In genomic region chr13:15343474-15343873, GRCm38 (mm10) we compare ENCODE assay signal across 21 mouse cellular contexts.
DNase-seq lines count a peak whose midpoint lies in the region; ATAC-seq and TF ChIP-seq lines count a peak whose summit lies in the region.
"Had no signal": no experiment of that assay in that cellular context is flagged by ENCODE, and none has a peak within 500 bp of the region (broad histone marks: within the 10 kb centered on the region; RNA-seq: fewer than 3 reads in every experiment).

No protein-coding gene starts in this region.

- no peak overlapping the region for H3K9ac ChIP-seq in limb, embryonic 13.5 days
- H3K9ac ChIP-seq in hindbrain, embryonic 14.5 days = no peak overlapping the region
- H3K9ac ChIP-seq: forebrain, embryonic 13.5 days; forebrain, postnatal 0 days; heart, embryonic 13.5 days; hindbrain, embryonic 12.5 days had no signal

- ATAC-seq in limb, embryonic 13.5 days (ENCODE audit: low FRiP score, low read depth) = peak; percentile 51; the same call in 1 of the 2 replicates
- no peak for ATAC-seq in hindbrain, embryonic 14.5 days (ENCODE audit: low FRiP score)
- ATAC-seq: CD4-positive, CD25-positive, alpha-beta regulatory T cell, adult 4 months; forebrain, embryonic 13.5 days; forebrain, postnatal 0 days; hindbrain, postnatal 0 days had no signal

- no peaks in the 10 kb centered on the region for H3K79me2 ChIP-seq in C2C12 (ENCODE audit: control insufficient read depth, insufficient read depth)

- TF ChIP-seq POLR2A in thymus, adult 2 months (IDR thresholded peaks at IDR 0.05; ENCODE audit: control insufficient read depth, extremely low read depth, insufficient read depth, low read length, poor library complexity) = no peak

- WGBS in limb, embryonic 13.5 days = 6% methylated on average over 3 of the region's 3 CpGs
- 59% methylated on average over 3 of the region's 3 CpGs for WGBS in thymus, adult 2 months
- WGBS in hindbrain, embryonic 14.5 days = 58% methylated on average over 3 of the region's 3 CpGs

- H3K36me3 ChIP-seq in C2C12 (ENCODE audit: control insufficient read depth, insufficient read depth) = no peaks in the 10 kb centered on the region
- H3K36me3 ChIP-seq in limb, embryonic 13.5 days = no peaks in the 10 kb centered on the region
- H3K36me3 ChIP-seq in thymus, adult 2 months (ENCODE audit: control insufficient read depth, insufficient read depth, low read length) = no peaks in the 10 kb centered on the region
- H3K36me3 ChIP-seq in hindbrain, embryonic 14.5 days (replicated peaks; ENCODE audit: control insufficient read depth, insufficient read depth) = no peaks in the 10 kb centered on the region
- H3K36me3 ChIP-seq: embryonic facial prominence, embryonic 10.5 days; G1E; heart, embryonic 13.5 days; hindbrain, embryonic 12.5 days had no signal

- H3K4me1 ChIP-seq in limb, embryonic 13.5 days = peaks cover 48% of the 10 kb centered on the region
- no peaks in the 10 kb centered on the region for H3K4me1 ChIP-seq in thymus, adult 2 months (replicated peaks; ENCODE audit: control insufficient read depth, insufficient read depth, low read length)
- no peaks in the 10 kb centered on the region for H3K4me1 ChIP-seq in hindbrain, embryonic 14.5 days (replicated peaks; ENCODE audit: control insufficient read depth, insufficient read depth, low read length)
- H3K4me1 ChIP-seq: hindbrain, embryonic 12.5 days had no signal

- H3K27me3 ChIP-seq in C2C12 (ENCODE audit: control insufficient read depth, insufficient read depth, insufficient read length) = no peaks in the 10 kb centered on the region
- no peaks in the 10 kb centered on the region for H3K27me3 ChIP-seq in limb, embryonic 13.5 days
- H3K27me3 ChIP-seq in thymus, adult 2 months (ENCODE audit: control insufficient read depth, insufficient read depth, low read length) = no peaks in the 10 kb centered on the region
- no peaks in the 10 kb centered on the region for H3K27me3 ChIP-seq in hindbrain, embryonic 14.5 days (ENCODE audit: control insufficient read depth, insufficient read depth, low read length)
- H3K27me3 ChIP-seq: forebrain, embryonic 13.5 days; heart, embryonic 13.5 days; hindbrain, embryonic 12.5 days had no signal

- H3K9me3 ChIP-seq in limb, embryonic 13.5 days = no peaks in the 10 kb centered on the region
- no peaks in the 10 kb centered on the region for H3K9me3 ChIP-seq in hindbrain, embryonic 14.5 days (ENCODE audit: control insufficient read depth, low read length)
- H3K9me3 ChIP-seq: embryonic facial prominence, embryonic 10.5 days; forebrain, embryonic 13.5 days; G1E; heart, embryonic 13.5 days; hindbrain, embryonic 12.5 days had no signal

- no peaks in the 10 kb centered on the region for H3K79me3 ChIP-seq in C2C12 (ENCODE audit: low read depth)

- H3ac ChIP-seq in C2C12 (ENCODE audit: control insufficient read depth, insufficient read length, low read depth) = no peak overlapping the region

- no peak for TF ChIP-seq CTCF in C2C12 (IDR thresholded peaks at IDR 0.05; ENCODE audit: control insufficient read depth, insufficient read depth, insufficient read length)
- TF ChIP-seq CTCF in thymus, adult 2 months (IDR thresholded peaks at IDR 0.05; ENCODE audit: borderline replicate concordance, control insufficient read depth, extremely low read depth, insufficient read depth, low read length, poor library complexity) = no peak

- no peak overlapping the region for H3K4me2 ChIP-seq in limb, embryonic 13.5 days (replicated peaks)
- no peak overlapping the region for H3K4me2 ChIP-seq in hindbrain, embryonic 14.5 days (replicated peaks)
- H3K4me2 ChIP-seq: forebrain, embryonic 13.5 days; heart, embryonic 13.5 days; hindbrain, embryonic 12.5 days had no signal

- DNase-seq in Muller cell, postnatal 12 days (ENCODE audit: inconsistent ontology term) = peak; percentile 41
- DNase-seq in forelimb bud, embryonic 11.5 days (ENCODE audit: low read depth, low spot score) = peak; percentile 75
- no peak for DNase-seq in kidney, postnatal 4 days
- no peak for DNase-seq in thymus, adult 2 months
- DNase-seq in hindbrain, embryonic 14.5 days (ENCODE audit: low spot score) = no peak
- DNase-seq: adrenal gland, postnatal 10 days; cerebellum, adult 2 months; cerebellum, postnatal 10 days; forebrain, postnatal 0 days; gastrocnemius, adult 2 months; gastrocnemius, postnatal 25 days; heart, postnatal 4 days had no signal

- peak overlapping the region; percentile 6 for H3K4me3 ChIP-seq in C2C12 (ENCODE audit: insufficient read depth, poor library complexity, severe bottlenecking)
- no peak overlapping the region for H3K4me3 ChIP-seq in limb, embryonic 13.5 days
- H3K4me3 ChIP-seq in thymus, adult 2 months (ENCODE audit: control insufficient read depth, insufficient read depth, low read length) = no peak overlapping the region
- no peak overlapping the region for H3K4me3 ChIP-seq in hindbrain, embryonic 14.5 days (replicated peaks; ENCODE audit: low read length)
- H3K4me3 ChIP-seq: embryonic facial prominence, embryonic 10.5 days; forebrain, embryonic 13.5 days; gastrocnemius, adult 2 months; heart, embryonic 13.5 days; hindbrain, embryonic 12.5 days had no signal

- no peak overlapping the region for H3K27ac ChIP-seq in limb, embryonic 13.5 days
- no peak overlapping the region for H3K27ac ChIP-seq in thymus, adult 2 months (ENCODE audit: control insufficient read depth, insufficient read depth, low read length)
- no peak overlapping the region for H3K27ac ChIP-seq in hindbrain, embryonic 14.5 days
- H3K27ac ChIP-seq: embryonic facial prominence, embryonic 10.5 days; forebrain, embryonic 13.5 days; gastrocnemius, adult 2 months; heart, embryonic 13.5 days; hindbrain, embryonic 12.5 days; hindbrain, postnatal 0 days had no signal

TF ChIP-seq in C2C12, 6 proteins besides CTCF, POLR2A, EP300 and RAD21:
- TF ChIP-seq MAX (IDR thresholded peaks at IDR 0.05) (no peak), FOSL1 (IDR thresholded peaks at IDR 0.05; ENCODE audit: insufficient read depth, low read length, poor library complexity, severe bottlenecking) (no peak), MYOD1 (IDR thresholded peaks at IDR 0.05; ENCODE audit: control insufficient read depth, insufficient read length, low read depth) (no peak), USF1 (IDR thresholded peaks at IDR 0.05; ENCODE audit: low read depth) (no peak), CEBPB (IDR thresholded peaks at IDR 0.05; ENCODE audit: low read depth) (no peak), MYOG (IDR thresholded peaks at IDR 0.05; ENCODE audit: control insufficient read depth, extremely low read depth, insufficient read length) (no peak)

Comparison
In these comparisons a context has a peak if more than half of its experiments do, and no peak if none do; other contexts are left out.
1. DNase-seq: peak in Muller cell, postnatal 12 days (single experiment) and forelimb bud, embryonic 11.5 days (single experiment); none in kidney, postnatal 4 days (0 of 2), thymus, adult 2 months (single experiment) and hindbrain, embryonic 14.5 days (single experiment).